Mouse (Mus musculus) heart, postnatal 10 days (tissue): ENCODE data around the gene Robo2. TPM values are rescaled to one million over a fixed set of nuclear protein-coding genes. Genes with fewer than 3 reads are reported as not detected.

Experiments used
- DNase-seq, 2 experiments: peaks; one replicate each; pipeline ENCODE4 v3.0.0; 2021
- intact Hi-C: fragments of 180-260 bp; cut with DNase I; formaldehyde crosslinking; loops from one replicate; pipeline ENCODE4 v1.15.1; 2025
- total RNA-seq, 2 experiments: library from RNA; stranded (reverse); gene quantifications; 2 replicates each; pipeline ENCODE4 v1.2.3; 2021

The Robo2 gene
- total RNA-seq, 2 experiments from 2014 or later = 3.7 to 4.7 TPM

GRCm38 (mm10) chr16:73964366-73964926 lies 447.2 kb downstream of the Robo2 start:
- intact Hi-C loops = no loop called here

GRCm38 (mm10) chr16:73959479-73959970 lies 452.1 kb downstream of the Robo2 start:
- intact Hi-C loops = no loop called here
- DNase-seq = no peak

More at GRCm38 (mm10) chr16:73964366-73964926, 447.2 kb downstream of the Robo2 start:
- DNase-seq = no peak

GRCm38 (mm10) chr16:73958524-73958846 lies 453.1 kb downstream of the Robo2 start:
- intact Hi-C loops = no loop called here
- no peak for DNase-seq

DNA sequence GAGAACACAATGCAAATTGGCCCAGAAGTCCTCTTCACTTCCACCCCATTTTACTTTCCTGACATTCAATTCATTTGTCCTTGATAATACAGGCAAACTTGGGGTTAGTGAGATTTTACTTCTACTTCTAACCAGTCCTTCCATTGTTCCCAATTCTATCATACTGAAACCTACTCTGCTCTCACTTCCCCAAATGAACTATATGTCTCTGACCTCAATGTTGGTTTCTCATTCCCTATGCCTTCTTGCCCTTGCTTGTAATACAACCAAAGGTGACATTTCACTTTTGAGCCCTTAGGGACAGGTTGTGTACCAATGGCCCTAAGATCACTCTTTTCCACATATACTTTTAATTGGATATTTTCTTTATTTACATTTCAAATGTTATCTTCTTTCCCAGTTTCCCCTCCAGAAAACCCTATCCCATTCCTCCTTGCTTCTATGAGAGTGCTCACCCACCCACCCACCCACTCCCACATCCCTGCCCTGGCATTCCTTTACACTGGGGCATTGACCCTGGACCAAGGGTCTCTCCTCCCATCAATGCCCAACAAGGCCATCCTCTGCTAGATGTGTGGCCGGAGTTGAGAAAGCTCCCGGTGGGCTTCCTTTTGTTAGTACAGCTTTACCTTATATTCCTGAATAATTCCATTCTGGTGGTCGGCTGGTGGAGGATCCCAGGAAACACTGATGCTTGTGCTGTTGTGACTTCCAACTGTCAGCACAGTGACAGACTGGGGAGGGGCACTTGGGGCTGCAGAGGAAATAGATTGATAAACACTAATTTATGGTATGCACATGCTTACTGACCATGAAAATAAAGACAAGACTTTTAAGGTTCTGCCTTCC lies 453.7 kb downstream of the Robo2 start:
- DNase-seq = no peak
- intact Hi-C loops = no loop called here

GRCm38 (mm10) chr16:73946171-73946570 lies 465.5 kb downstream of the Robo2 start:
- intact Hi-C loops = no loop called here
- no peak for DNase-seq

DNA sequence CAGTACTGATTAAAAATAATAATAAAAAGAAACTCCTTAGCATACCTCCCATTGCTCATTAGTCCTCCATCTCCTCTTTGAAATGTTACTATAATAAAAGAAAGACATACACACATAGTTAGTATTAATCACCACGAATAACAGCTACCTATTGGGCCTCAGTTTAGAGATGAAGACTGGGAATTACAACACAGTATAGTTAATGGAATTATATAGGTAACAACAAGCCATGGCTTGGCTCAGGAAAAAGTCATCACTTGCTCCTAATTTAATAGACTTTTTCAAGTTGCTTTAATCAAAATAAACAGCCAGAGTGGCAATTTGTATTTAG lies 471.4 kb downstream of the Robo2 start:
- intact Hi-C loops = no loop called here
- no peak for DNase-seq

GRCm38 (mm10) chr16:73939423-73940210 lies 472.0 kb downstream of the Robo2 start:
- intact Hi-C loops = no loop called here
- DNase-seq = no peak

GRCm38 (mm10) chr16:73930323-73930722 lies 481.3 kb downstream of the Robo2 start:
- intact Hi-C loops = no loop called here
- DNase-seq = no peak

- intact Hi-C loops = no loop called here
- DNase-seq = no peak
Measured at GRCm38 (mm10) chr16:73927481-73927880, 484.1 kb downstream of the Robo2 start.

- intact Hi-C loops = no loop called here
- no peak for DNase-seq
Measured at GRCm38 (mm10) chr16:73915425-73915824, 496.2 kb downstream of the Robo2 start.

DNA sequence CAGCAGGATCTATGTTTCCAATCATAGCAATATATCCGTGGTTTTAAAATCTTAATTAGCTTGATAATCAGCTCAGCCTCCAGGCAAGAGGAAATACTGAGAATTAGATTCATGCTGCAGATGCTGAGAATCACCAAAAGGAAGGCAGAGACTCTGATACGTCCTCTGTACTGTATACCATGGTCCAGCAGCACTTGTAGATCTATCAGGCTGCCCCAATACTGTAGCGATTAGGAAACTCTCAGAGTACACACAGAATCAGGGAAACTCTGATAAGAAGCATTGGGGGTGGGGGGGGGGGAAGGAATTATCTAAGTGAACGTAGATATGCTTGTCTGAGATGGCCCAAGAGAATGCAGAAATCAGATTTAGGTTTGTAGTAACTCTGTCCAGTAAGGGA lies 496.7 kb downstream of the Robo2 start:
- intact Hi-C loops = no loop called here
- no peak for DNase-seq

GRCm38 (mm10) chr16:73908504-73908903 lies 503.1 kb downstream of the Robo2 start:
- no peak for DNase-seq
- intact Hi-C loops = no loop called here

DNA sequence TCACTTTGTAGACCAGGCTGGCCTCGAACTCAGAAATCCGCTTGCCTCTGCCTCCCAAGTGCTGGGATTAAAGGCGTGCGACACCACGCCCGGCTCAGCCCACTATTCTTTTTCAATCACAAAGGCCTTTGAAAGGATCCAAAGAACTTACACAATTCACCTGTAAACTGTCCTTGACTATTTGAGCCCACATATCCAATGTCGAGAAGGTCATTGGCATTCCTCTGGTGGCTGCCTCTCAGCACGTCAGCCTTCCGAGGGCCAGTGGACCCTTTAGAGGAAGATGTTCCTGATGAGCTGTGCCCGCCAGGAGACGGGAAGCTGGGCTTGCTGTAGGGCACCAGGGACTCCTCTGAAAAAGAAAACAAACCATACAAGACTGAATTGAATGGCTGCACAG lies 514.8 kb downstream of the Robo2 start:
- intact Hi-C loops = no loop called here
- no peak for DNase-seq

GRCm38 (mm10) chr16:73881911-73882310 lies 529.7 kb downstream of the Robo2 start:
- DNase-seq = no peak
- intact Hi-C loops = no loop called here

DNA sequence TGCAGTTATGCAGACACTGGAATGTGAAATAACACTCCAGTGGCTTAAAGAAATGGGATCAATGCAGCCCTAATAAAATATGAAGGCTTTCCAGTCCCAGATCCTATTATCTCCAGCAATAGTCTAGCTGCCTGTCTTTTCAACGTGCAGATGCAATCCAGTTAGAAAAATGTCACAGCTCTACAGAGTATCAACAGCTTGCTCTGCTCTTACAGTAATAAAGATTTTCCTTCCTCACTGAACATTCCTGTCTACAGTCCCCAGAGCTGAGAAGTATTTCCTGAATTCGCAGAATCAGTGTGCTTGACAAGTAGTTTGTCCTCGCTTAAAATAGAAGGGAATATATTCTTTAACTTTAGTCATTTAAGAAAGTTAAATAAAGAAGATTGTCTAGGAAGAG lies 533.7 kb downstream of the Robo2 start:
- no peak for DNase-seq
- intact Hi-C loops = no loop called here

GRCm38 (mm10) chr16:73874991-73875390 lies 536.6 kb downstream of the Robo2 start:
- intact Hi-C loops = no loop called here
- DNase-seq = no peak

DNA sequence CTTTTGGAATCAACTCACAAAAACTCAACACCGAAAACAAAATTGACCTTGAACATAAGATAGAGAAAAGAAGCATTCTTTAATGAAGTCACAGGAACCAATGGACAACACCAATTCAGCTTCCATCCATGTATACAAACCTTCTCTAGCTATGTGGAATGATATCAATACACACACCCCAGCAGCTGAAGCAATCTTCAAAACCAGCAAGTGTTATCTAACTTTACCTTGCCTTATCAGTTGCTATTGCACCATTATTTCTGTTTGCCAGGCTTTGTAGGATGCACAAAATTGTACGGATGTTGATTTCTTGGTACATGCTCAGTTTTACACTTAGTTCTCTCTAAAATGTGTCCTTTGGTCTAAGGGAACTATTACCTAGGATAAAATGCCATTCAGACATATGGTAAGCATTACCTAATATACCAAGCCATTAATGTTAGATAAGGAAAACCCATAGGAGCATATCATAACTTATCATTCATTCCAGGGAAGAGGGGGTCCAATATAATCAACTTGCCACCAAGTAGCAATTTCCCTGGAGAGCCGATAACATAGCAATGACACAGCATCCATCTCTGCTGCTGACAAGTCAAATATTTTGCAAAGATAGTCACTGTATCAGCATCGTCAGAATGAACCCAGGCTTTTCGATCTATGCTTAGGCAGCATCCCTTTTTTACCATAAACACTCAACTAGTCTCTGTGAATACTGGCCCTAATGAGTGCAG lies 537.6 kb downstream of the Robo2 start:
- intact Hi-C loops = no loop called here
- DNase-seq = no peak

DNA sequence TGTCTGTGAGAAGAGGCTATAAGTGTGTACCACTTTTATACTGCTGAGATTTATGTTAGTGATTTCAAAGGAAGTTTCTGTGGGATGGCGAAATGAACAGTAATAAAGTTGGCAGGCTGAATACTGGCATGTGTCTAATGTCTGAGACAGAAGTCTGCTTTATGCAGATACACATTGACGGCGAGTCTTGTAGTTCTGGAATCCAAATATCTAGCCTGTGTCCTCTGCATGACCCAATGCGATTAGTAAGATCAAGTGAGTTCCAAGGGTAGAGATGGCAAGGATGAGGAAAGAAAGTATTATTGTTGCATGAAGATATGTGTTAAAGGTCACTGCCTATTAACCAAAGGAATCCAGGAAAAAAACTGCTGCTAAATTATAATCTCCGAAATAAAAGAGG lies 541.3 kb downstream of the Robo2 start:
- intact Hi-C loops = no loop called here
- DNase-seq = no peak

DNA sequence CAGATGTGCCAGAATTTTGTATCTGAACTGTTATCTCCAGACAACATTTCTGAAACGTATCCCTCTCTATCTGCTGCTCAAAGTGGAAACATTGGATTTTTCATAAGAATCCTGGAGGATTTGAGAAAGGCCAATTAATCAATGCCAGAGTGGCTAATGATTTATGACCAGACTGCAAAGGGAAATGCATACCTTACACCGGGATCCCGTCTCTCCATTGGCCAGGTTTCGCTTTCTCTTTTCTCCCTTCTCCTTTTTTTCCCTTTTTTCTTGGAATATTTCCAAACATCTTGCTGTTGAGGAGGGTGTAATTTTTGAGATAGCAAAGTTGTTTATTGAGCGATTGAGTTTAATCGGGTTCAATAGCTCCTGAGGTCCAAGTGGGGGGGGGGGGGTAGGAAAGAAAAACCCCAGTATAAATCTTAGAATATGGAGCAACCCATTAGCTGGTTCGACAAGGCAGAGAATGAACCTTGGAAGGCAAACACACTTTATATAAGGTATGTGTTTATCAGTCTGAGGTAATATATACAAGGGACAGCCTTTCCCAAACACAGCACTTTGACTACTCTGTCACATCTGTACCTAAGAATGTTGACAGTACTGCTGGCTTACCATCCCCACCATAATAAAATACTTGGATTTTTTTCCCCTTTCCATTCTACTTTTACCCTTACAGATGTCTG lies 542.0 kb downstream of the Robo2 start:
- intact Hi-C loops = loop anchor here (5.0 kb wide), 1 partner anchor 543 kb away; the partner anchor contains the start of gene Robo2

GRCm38 (mm10) chr16:73864625-73865024 lies 547.0 kb downstream of the Robo2 start:
- intact Hi-C loops = loop anchor here (5.0 kb wide), 2 partner anchors 272 to 548 kb away; partner anchors contain the start of gene Robo2

More for the DNA sequence above, 542.0 kb downstream of the Robo2 start:
- DNase-seq = no peak

More at GRCm38 (mm10) chr16:73864625-73865024, 547.0 kb downstream of the Robo2 start:
- DNase-seq = no peak
